Mouse (Mus musculus): ENCODE data around the gene Uchl4. TPM values are rescaled to one million over a fixed set of nuclear protein-coding genes. Genes with fewer than 3 reads are reported as not detected.

The Uchl4 gene
- total RNA-seq, 2 experiments from 2014 or later: 1.7 to 2.4 TPM

DNA sequence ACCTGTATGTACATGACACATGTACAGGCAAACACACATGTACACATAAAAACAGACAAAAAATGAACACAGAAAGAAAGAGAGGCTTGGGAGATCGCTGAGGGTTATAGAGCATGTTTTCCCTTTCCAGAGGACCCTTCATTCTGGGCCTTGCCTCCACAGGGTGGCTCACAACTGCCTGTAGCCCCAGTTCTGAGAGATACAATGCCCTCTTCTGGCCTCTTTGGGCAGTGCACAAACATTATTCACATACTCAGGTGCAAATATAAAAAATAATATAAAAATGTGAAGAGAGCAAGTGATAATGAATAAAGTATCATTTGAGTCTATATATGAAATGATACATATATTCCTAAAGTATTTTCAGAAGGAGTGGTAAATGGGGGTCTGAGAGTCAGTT is 39.9 kb downstream of the Uchl4 start:
- DNase-seq: peak; percentile 17

DNA sequence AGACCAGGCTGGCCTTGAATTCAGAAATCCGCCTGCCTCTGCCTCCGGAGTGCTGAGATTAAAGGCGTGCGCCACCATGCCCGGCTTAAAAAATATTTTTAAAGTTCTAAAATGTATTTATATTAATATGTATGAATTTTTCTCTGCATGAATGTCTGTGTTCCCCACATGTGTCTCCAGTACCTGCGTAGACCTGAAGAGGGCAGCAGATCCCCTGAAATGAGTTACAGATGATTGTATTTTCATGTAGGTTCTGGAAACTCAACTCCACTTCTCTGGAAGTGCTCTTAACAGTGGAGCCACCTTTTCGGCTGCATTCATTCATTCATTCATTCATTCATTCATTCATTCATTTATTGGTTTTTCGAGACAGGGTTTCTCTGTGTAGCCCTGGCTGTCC is 42.7 kb downstream of the Uchl4 start:
- peak; percentile 81 for DNase-seq

DNA sequence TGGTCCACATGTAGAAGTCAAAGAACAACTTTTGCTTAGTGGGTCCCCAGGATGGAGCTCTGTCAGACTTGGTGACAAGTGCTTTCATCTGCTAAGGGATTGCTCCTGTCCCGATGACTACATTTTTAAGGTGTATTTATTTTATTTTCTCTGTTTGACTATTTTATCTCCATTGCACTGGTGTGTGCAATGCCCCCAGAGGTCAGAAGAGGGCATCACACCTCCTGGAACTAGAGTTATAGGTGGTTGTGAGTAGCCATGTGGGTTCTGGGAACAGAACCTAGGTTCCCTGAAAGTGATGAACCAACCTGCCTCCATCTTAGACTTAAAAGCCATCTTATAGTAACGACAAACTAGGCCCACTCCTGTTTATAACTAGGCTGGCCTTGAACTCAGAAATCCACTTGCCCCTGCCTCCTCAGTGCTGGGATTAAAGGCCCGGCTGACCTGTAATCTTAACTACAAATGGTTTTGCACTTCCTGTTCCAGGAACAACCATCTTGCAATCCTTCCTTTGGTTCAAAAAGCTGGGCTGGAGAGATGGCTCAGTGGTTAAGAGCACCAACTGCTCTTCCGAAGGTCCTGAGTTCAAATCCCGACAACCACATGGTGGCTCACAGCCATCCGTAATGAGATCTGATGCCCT is 43.8 kb downstream of the Uchl4 start:
- no peak for DNase-seq

DNA sequence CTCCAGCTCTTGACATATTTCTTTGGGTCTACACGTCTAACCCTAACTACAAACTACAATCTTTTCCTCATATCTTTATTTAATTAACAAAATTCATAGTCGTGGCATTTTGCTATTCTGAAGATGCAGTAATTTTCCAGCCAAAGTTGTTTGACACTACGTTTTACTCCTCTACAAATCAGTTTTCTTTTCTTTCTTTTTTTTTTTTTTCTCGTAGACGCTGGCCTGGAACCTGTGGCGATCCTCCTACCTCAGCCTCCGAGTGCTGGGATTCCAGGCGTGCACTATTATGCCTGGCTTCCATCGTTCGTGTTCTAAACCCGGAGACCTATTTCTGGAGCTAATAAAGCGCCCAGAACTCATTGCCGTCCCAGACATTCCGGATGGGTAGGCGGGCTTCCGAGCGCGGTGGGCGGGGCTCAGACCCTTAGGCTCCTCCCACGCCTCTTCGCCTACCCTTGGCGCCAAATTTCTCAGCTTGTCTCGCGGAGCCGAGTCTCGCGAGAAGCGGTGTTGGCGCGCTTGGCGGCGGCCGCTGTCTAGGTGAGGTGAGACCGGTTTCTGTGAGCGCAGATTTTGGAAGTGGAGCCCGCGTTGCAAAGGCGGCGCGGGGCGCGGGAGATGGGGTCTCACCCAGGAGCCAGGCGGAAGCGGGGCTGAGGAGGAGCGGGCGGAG is 46.2 kb downstream of the Uchl4 start, which contains the start of gene Tipin:
TSS of gene Tipin (plus strand) at position 477 of the 676 bp plus-strand sequence.
- DNase-seq: peak; percentile 97

DNA sequence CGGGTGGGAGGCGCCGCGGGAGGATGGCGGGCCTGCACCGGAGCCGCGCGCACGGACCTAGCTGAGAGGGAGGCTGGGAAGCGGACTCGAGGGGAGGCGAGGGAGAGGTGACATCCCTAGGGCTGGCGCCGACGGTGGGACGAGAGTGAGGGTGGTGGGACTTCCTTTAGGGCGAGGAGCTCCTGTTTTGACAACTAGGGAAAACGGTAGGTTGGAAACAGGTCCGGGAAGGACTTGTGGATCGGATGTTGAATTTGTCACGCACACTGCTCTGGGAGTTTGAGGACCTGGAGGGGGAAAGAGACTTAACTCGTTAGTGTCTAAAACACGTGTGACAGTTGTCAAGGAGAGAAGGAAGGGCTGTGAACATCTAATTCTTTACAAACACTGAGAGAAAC is 46.8 kb downstream of the Uchl4 start:
- no peak for DNase-seq

DNA sequence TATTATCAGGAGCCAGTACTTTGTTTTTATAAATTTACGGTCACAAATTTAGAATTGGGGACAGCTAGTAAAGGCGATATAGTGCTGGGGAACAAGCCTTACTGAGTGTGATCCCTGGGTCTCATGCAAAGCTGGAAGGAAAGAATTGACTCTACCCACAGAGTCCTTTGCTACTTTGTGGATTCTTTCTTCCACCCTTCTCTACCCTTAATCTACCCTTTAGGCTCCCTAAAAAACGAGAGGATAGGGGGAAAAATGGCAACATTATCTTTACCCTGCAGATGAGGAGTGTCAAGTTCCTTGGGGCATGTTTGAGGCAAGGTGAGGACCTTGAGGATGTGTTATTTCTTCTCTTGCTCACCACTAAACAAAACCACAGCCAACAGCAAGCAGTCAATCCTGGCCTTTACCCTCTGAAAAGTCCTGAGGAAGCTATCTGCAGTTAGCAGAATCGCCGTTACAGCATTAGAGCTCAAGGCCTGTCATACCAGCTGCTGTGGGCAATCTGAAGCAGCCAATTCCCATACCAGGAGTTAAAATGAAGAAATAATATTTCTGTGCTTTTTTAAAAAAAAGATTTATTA is 47.5 kb downstream of the Uchl4 start:
- DNase-seq: no peak

Small RNAs within 50 kb of the gene (microRNA-seq; reads per million reads assigned to microRNA genes)
- 0 reads per million in 2 experiments for gene Gm24106

Other genes starting within 250 kb of the Uchl4 start
- gene Smad6, start 213.1 kb upstream of the Uchl4 start, total RNA-seq (2021): 10 to 100 TPM; 18.5 to 20.1 TPM
- under 1 TPM; 0.67 to 0.68 TPM for gene Lctl, start 118.1 kb upstream of the Uchl4 start, total RNA-seq (2021)
- 10 to 100 TPM; 17.2 to 18.2 TPM for gene Zwilch, start 62.1 kb upstream of the Uchl4 start, total RNA-seq (2021)
- 100 to 1,000 TPM; 768 to 770 TPM for gene Rpl4, start 61.8 kb upstream of the Uchl4 start, total RNA-seq (2021)
- 10 to 100 TPM; 16.5 to 19.3 TPM for gene Snapc5, start 55.9 kb upstream of the Uchl4 start, total RNA-seq (2021)
- gene Map2k1, start 18.4 kb downstream of the Uchl4 start, total RNA-seq (2021): 10 to 100 TPM; 65.1 to 65.5 TPM
- gene Tipin, start 46.4 kb downstream of the Uchl4 start, total RNA-seq (2021): 10 to 100 TPM; 43.5 to 56.8 TPM
- 10 to 100 TPM; 21.6 to 22.1 TPM for gene Dis3l, start 106.1 kb downstream of the Uchl4 start, total RNA-seq (2021)
- 1 to 10 TPM; 1.0 to 1.7 TPM for gene Megf11, start 150.4 kb downstream of the Uchl4 start, total RNA-seq (2021)

Measured in heart, postnatal 4 days (tissue).